ENCODE assay signal across 8 mouse cellular contexts in the genomic region with DNA sequence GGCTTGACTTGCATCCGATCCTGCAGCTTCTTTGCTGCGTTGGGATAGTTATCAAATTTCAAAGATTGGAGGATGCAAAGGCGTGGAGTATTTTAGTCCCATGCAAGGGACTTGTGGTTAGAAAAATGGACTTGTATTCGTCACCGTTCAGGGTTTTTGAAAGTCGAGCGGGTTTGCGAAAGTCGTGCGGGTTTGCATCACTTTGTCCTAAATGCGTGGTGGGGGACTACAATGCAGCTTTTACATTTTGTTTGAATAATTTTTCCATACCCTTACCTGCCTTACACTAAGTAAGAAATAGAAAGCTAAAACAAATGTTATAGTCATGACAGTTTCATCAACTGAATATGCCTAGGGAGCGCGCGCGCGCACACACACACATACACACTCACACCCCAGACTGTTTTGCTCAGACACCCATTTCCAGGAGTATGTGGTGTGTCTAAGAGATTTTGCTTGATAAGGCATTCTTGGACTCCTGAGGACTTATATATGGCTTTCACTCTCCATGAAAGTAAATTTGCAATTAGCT. TPM values are rescaled to one million over a fixed set of nuclear protein-coding genes. Genes with fewer than 3 reads are reported as not detected.
A peak's percentile ranks its signal among the peaks of the same experiment; 100 is the strongest.
DNase-seq lines count a peak whose midpoint lies in the region; ATAC-seq and TF ChIP-seq lines count a peak whose summit lies in the region.

No protein-coding gene starts in this region.

- TF ChIP-seq CTCF in layer of hippocampus, adult 2 months (conservative IDR thresholded peaks at IDR 0.05): no peak

- peaks cover 13% of the 10 kb centered on the region for H3K36me3 ChIP-seq in hindbrain, embryonic 15.5 days
- H3K36me3 ChIP-seq in midbrain, embryonic 10.5 days: peaks cover 36% of the 10 kb centered on the region

- H3K9me3 ChIP-seq in hindbrain, embryonic 15.5 days: no peaks in the 10 kb centered on the region
- H3K9me3 ChIP-seq in midbrain, embryonic 10.5 days (replicated peaks): no peaks in the 10 kb centered on the region

- H3K4me3 ChIP-seq in layer of hippocampus, adult 2 months: peak overlapping the region; percentile 97
- H3K4me3 ChIP-seq in hindbrain, embryonic 15.5 days: peak overlapping the region; percentile 73
- peak overlapping the region; percentile 92 for H3K4me3 ChIP-seq in midbrain, embryonic 10.5 days

- WGBS in hindbrain, embryonic 15.5 days: 11% methylated on average over 16 of the region's 16 CpGs
- WGBS in midbrain, embryonic 10.5 days: 14% methylated on average over 16 of the region's 16 CpGs

- DNase-seq in layer of hippocampus, adult 2 months (ENCODE audit: low spot score in 2 of 2): no peak
- DNase-seq in layer of hippocampus, adult 8-10 months (ENCODE audit: low spot score in 2 of 2): no peak
- peak; percentile 26 for DNase-seq in MEL-GATA-1-ER (ENCODE audit: extremely low read depth, low read depth)
- DNase-seq in embryo, embryonic 10.5 days (ENCODE audit: low spot score): peak; percentile 66
- DNase-seq in midbrain, embryonic 10.5 days (ENCODE audit: low spot score): no peak
- no peak for DNase-seq in urinary bladder, adult 2 months (ENCODE audit: low spot score)
- DNase-seq in ovary, adult 18-20 months (ENCODE audit: low spot score): no peak

- peak overlapping the region; percentile 63 for H3K4me2 ChIP-seq in hindbrain, embryonic 15.5 days

- no peaks in the 10 kb centered on the region for H3K27me3 ChIP-seq in hindbrain, embryonic 15.5 days
- no peaks in the 10 kb centered on the region for H3K27me3 ChIP-seq in midbrain, embryonic 10.5 days (ENCODE audit: low read depth, poor library complexity, severe bottlenecking)

- H3K27ac ChIP-seq in layer of hippocampus, adult 2 months: peak overlapping the region; percentile 92
- peak overlapping the region; percentile 92 for H3K27ac ChIP-seq in hindbrain, embryonic 15.5 days (replicated peaks)
- H3K27ac ChIP-seq in midbrain, embryonic 10.5 days (replicated peaks): peak overlapping the region; percentile 98

- H3K9ac ChIP-seq in hindbrain, embryonic 15.5 days: peak overlapping the region; percentile 91

- peak; percentile 10; the same call in 1 of the 2 replicates for ATAC-seq in hindbrain, embryonic 15.5 days (ENCODE audit: low FRiP score, low read depth)

- peaks cover 10% of the 10 kb centered on the region for H3K4me1 ChIP-seq in hindbrain, embryonic 15.5 days (replicated peaks)
- H3K4me1 ChIP-seq in midbrain, embryonic 10.5 days: peaks cover 10% of the 10 kb centered on the region

RNA-seq across cellular contexts. Expression of gene Guf1, which starts 0.7 kb away (rescaled TPM):
- 10 to 100 TPM; 24.3 to 24.4 TPM for total RNA-seq in layer of hippocampus, adult 2 months (2021)
- 10 to 100 TPM; 21.0 to 27.1 (median 23.9) TPM for total RNA-seq in layer of hippocampus, adult 8-10 months (2022)
- 47.9 and 50.1 TPM in 2 replicates for polyA plus RNA-seq in hindbrain, embryonic 15.5 days (2015; fragmentation: Nextera tagmentation; extraction: Ambion mirVana)
- polyA plus RNA-seq in midbrain, embryonic 10.5 days (2016; fragmentation: Nextera tagmentation; extraction: Ambion mirVana): 45.0 and 47.9 TPM in 2 replicates
- polyA plus RNA-seq in urinary bladder, adult 2 months (2012; rRNA removed): 24.8 and 27.5 TPM in 2 replicates

RNA-seq across cellular contexts. Expression of gene Yipf7, which starts 15.0 kb away (rescaled TPM):
- total RNA-seq in layer of hippocampus, adult 2 months (2021): not detected
- 1 to 10 TPM in 1 of 4 experiments, not detected in 3; 1.3 TPM for total RNA-seq in layer of hippocampus, adult 8-10 months (2022)
- polyA plus RNA-seq in hindbrain, embryonic 15.5 days (2015; fragmentation: Nextera tagmentation; extraction: Ambion mirVana): not detected in 2 replicates
- not detected in 2 replicates for polyA plus RNA-seq in midbrain, embryonic 10.5 days (2016; fragmentation: Nextera tagmentation; extraction: Ambion mirVana)
- 0.11 TPM in 1 of 2 replicates, not detected in the other for polyA plus RNA-seq in urinary bladder, adult 2 months (2012; rRNA removed)

RNA-seq across cellular contexts. Expression of gene Gnpda2, which starts 34.7 kb away (rescaled TPM):
- total RNA-seq in layer of hippocampus, adult 2 months (2021): 10 to 100 TPM; 17.4 to 17.8 TPM
- total RNA-seq in layer of hippocampus, adult 8-10 months (2022): 10 to 100 TPM; 16.5 to 22.5 (median 18.6) TPM
- 30.8 and 34.3 TPM in 2 replicates for polyA plus RNA-seq in hindbrain, embryonic 15.5 days (2015; fragmentation: Nextera tagmentation; extraction: Ambion mirVana)
- polyA plus RNA-seq in midbrain, embryonic 10.5 days (2016; fragmentation: Nextera tagmentation; extraction: Ambion mirVana): 24.0 and 26.1 TPM in 2 replicates
- 33.9 and 36.2 TPM in 2 replicates for polyA plus RNA-seq in urinary bladder, adult 2 months (2012; rRNA removed)

Comparison
In these comparisons a context has a peak if more than half of its experiments do, and no peak if none do; other contexts are left out.
1. DNase-seq: peak in MEL-GATA-1-ER (single experiment) and embryo, embryonic 10.5 days (single experiment); none in layer of hippocampus, adult 2 months (0 of 2), layer of hippocampus, adult 8-10 months (0 of 2), midbrain, embryonic 10.5 days (single experiment), urinary bladder, adult 2 months (single experiment) and ovary, adult 18-20 months (single experiment).
2. Peak in every context shown above with its lines, with median percentiles within 50 percentile points of each other: H3K27ac ChIP-seq and H3K4me3 ChIP-seq.